Mouse (Mus musculus): ENCODE data around the gene Atxn3. TPM values are rescaled to one million over a fixed set of nuclear protein-coding genes. Genes with fewer than 3 reads are reported as not detected.
A peak's percentile ranks its signal among the peaks of the same experiment; 100 is the strongest.

Gene Atxn3
- polyA plus RNA-seq (2014; fragmentation: Nextera tagmentation; extraction: Ambion mirVana): 21.2 and 23.5 TPM in 2 replicates

DNA sequence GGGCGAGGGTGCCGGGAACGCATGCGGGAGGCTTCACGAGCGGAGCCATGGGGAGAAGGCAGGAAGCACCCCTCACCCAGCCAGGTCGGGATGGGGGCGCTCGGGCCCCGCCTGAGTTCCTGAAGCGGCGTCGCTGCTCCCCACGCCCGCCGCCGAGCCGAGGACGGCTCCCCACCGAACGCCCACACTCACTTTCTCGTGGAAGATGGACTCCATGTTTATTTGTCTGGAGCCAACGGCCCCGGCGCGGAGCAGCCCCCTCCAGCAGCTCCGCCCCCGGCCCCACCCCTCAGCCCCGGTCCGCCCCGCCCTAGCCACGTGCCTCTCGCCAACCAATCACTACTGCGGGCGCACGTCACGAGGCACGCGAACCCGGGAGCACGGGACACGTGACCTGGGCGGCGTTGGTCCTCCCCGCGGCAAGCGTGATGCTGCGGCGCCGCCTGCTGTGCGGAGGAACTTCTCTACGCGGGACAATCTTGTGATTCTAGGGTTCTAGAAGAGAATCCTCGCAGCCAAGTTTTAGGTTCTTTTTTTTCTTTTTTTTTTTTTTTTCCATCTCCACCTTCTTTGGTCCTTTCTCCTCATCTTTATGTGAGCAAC lies at the start of gene Atxn3:
TSS of gene Atxn3 (minus strand) at position 305 of the 603 bp plus-strand sequence.
- peak; percentile 95 for DNase-seq (ENCODE audit: low spot score)
- H3K9ac ChIP-seq (ENCODE audit: low read depth, low read length): peak within 1 kb of the TSS; percentile 93
- peak within 1 kb of the TSS; percentile 59; the same call in 1 of the 2 replicates for H3K27ac ChIP-seq (ENCODE audit: low read depth, low read length)
- WGBS: under 1% methylated on average over 50 of the region's 54 CpGs
- ATAC-seq (ENCODE audit: low FRiP score): peak; percentile 100
- peak within 1 kb of the TSS; percentile 54 for H3K4me2 ChIP-seq (replicated peaks; ENCODE audit: low read depth, low read length)
- H3K9me3 ChIP-seq (ENCODE audit: control insufficient read depth, low read length): no peaks in the 10 kb centered on the region
- H3K4me3 ChIP-seq (ENCODE audit: low read depth, low read length): peak within 1 kb of the TSS; percentile 86
- H3K4me1 ChIP-seq (replicated peaks; ENCODE audit: control insufficient read depth, insufficient read depth, low read length): no peaks in the 10 kb centered on the region
- no peaks in the 10 kb centered on the region for H3K36me3 ChIP-seq (ENCODE audit: control insufficient read depth, insufficient read depth, low read length)
- no peaks in the 10 kb centered on the region for H3K27me3 ChIP-seq (ENCODE audit: control insufficient read depth, insufficient read depth, low read length)

GRCm38 (mm10) chr12:102000785-102001184 lies 42.7 kb upstream of the Atxn3 start:
- Histone ChIP-seq H3K9me3 (ENCODE audit: control insufficient read depth, low read length) (no peaks in the 10 kb centered on the region), H3K4me3 (ENCODE audit: low read depth, low read length) (no peak overlapping the region), H3K27ac (ENCODE audit: low read depth, low read length) (no peak overlapping the region), H3K9ac (ENCODE audit: low read depth, low read length) (no peak overlapping the region), H3K4me2 (replicated peaks; ENCODE audit: low read depth, low read length) (no peak overlapping the region), H3K27me3 (ENCODE audit: control insufficient read depth, insufficient read depth, low read length) (no peaks in the 10 kb centered on the region), H3K4me1 (replicated peaks; ENCODE audit: control insufficient read depth, insufficient read depth, low read length) (no peaks in the 10 kb centered on the region), H3K36me3 (ENCODE audit: control insufficient read depth, insufficient read depth, low read length) (peaks cover 18% of the 10 kb centered on the region)
- WGBS: 94% methylated on average over 11 of the region's 11 CpGs
- ATAC-seq (ENCODE audit: low FRiP score) (no peak), DNase-seq (ENCODE audit: low spot score) (no peak)

GRCm38 (mm10) chr12:101998929-101999328 lies 40.9 kb upstream of the Atxn3 start:
- Histone ChIP-seq H3K9ac (ENCODE audit: low read depth, low read length) (no peak overlapping the region), H3K36me3 (ENCODE audit: control insufficient read depth, insufficient read depth, low read length) (peaks cover 18% of the 10 kb centered on the region), H3K9me3 (ENCODE audit: control insufficient read depth, low read length) (no peaks in the 10 kb centered on the region), H3K4me1 (replicated peaks; ENCODE audit: control insufficient read depth, insufficient read depth, low read length) (no peaks in the 10 kb centered on the region), H3K4me3 (ENCODE audit: low read depth, low read length) (no peak overlapping the region), H3K27me3 (ENCODE audit: control insufficient read depth, insufficient read depth, low read length) (no peaks in the 10 kb centered on the region), H3K4me2 (replicated peaks; ENCODE audit: low read depth, low read length) (no peak overlapping the region), H3K27ac (ENCODE audit: low read depth, low read length) (no peak overlapping the region)
- no peak for DNase-seq (ENCODE audit: low spot score)
- no peak for ATAC-seq (ENCODE audit: low FRiP score)
- 90% methylated on average over 5 of the region's 5 CpGs for WGBS

GRCm38 (mm10) chr12:101994576-101995467 lies 36.8 kb upstream of the Atxn3 start:
- Histone ChIP-seq H3K27me3 (ENCODE audit: control insufficient read depth, insufficient read depth, low read length) (no peaks in the 10 kb centered on the region), H3K9me3 (ENCODE audit: control insufficient read depth, low read length) (no peaks in the 10 kb centered on the region), H3K4me3 (ENCODE audit: low read depth, low read length) (no peak overlapping the region), H3K36me3 (ENCODE audit: control insufficient read depth, insufficient read depth, low read length) (peaks cover 18% of the 10 kb centered on the region), H3K4me2 (replicated peaks; ENCODE audit: low read depth, low read length) (no peak overlapping the region), H3K9ac (ENCODE audit: low read depth, low read length) (no peak overlapping the region), H3K27ac (ENCODE audit: low read depth, low read length) (no peak overlapping the region), H3K4me1 (replicated peaks; ENCODE audit: control insufficient read depth, insufficient read depth, low read length) (no peaks in the 10 kb centered on the region)
- no peak for ATAC-seq (ENCODE audit: low FRiP score)
- 94% methylated on average over 8 of the region's 8 CpGs for WGBS
- DNase-seq (ENCODE audit: low spot score): no peak

DNA sequence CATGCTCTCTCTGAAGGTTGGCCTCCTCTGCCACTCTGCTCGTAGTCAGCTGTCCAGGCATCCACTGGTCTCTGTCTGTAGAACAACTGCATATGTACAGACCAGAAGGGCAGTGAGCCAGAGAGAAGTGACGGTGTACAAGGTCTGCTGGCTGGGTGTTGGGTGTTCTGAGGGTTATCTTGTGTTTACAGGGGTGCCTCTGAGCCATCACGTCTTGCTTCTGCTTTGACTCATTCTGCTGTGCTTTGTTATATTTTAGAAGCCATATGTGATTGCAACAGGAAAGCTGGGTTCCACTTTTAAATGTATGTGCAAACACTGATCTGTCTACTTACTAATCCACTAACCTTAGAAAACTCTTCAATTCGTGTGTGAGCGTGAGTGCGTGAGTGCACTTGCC lies 29.6 kb upstream of the Atxn3 start:
- ATAC-seq (ENCODE audit: low FRiP score) (no peak), DNase-seq (ENCODE audit: low spot score) (no peak)
- no peak overlapping the region for H3K4me3 ChIP-seq (ENCODE audit: low read depth, low read length)
- H3K9ac ChIP-seq (ENCODE audit: low read depth, low read length): no peak overlapping the region
- H3K9me3 ChIP-seq (ENCODE audit: control insufficient read depth, low read length): no peaks in the 10 kb centered on the region
- WGBS: 94% methylated on average over 6 of the region's 6 CpGs
- no peaks in the 10 kb centered on the region for H3K27me3 ChIP-seq (ENCODE audit: control insufficient read depth, insufficient read depth, low read length)
- no peaks in the 10 kb centered on the region for H3K4me1 ChIP-seq (replicated peaks; ENCODE audit: control insufficient read depth, insufficient read depth, low read length)
- H3K27ac ChIP-seq (ENCODE audit: low read depth, low read length): no peak overlapping the region
- peaks cover 24% of the 10 kb centered on the region for H3K36me3 ChIP-seq (ENCODE audit: control insufficient read depth, insufficient read depth, low read length)
- H3K4me2 ChIP-seq (replicated peaks; ENCODE audit: low read depth, low read length): no peak overlapping the region

DNA sequence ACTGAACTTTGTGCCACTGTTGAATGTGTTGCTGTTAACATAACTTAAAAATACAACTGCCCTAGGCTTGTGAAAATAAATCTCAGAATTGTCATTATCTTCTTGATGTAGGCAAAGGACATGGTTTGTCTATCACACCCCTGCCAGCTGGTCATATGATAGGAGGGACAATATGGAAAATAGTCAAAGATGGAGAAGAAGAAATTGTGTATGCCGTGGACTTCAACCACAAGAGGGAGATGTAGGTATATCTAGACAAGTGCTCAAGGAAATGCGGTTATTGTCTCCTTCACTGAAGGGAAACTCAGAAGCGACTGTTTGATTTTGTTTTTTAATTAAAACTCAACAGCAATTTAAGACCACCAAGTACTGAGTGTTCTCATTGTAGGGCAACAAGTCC lies 27.1 kb upstream of the Atxn3 start:
- no peak overlapping the region for H3K4me2 ChIP-seq (replicated peaks; ENCODE audit: low read depth, low read length)
- DNase-seq (ENCODE audit: low spot score): no peak
- peaks cover 14% of the 10 kb centered on the region for H3K36me3 ChIP-seq (ENCODE audit: control insufficient read depth, insufficient read depth, low read length)
- no peak overlapping the region for H3K9ac ChIP-seq (ENCODE audit: low read depth, low read length)
- no peaks in the 10 kb centered on the region for H3K4me1 ChIP-seq (replicated peaks; ENCODE audit: control insufficient read depth, insufficient read depth, low read length)
- ATAC-seq (ENCODE audit: low FRiP score): no peak
- H3K9me3 ChIP-seq (ENCODE audit: control insufficient read depth, low read length): no peaks in the 10 kb centered on the region
- H3K27ac ChIP-seq (ENCODE audit: low read depth, low read length): no peak overlapping the region
- WGBS: 72% methylated on average over 3 of the region's 3 CpGs
- no peak overlapping the region for H3K4me3 ChIP-seq (ENCODE audit: low read depth, low read length)
- H3K27me3 ChIP-seq (ENCODE audit: control insufficient read depth, insufficient read depth, low read length): no peaks in the 10 kb centered on the region

- H3K27me3 ChIP-seq (ENCODE audit: control insufficient read depth, insufficient read depth, low read length): no peaks in the 10 kb centered on the region
- no peak for DNase-seq (ENCODE audit: low spot score)
- no peak for ATAC-seq (ENCODE audit: low FRiP score)
- no peaks in the 10 kb centered on the region for H3K9me3 ChIP-seq (ENCODE audit: control insufficient read depth, low read length)
- no peak overlapping the region for H3K9ac ChIP-seq (ENCODE audit: low read depth, low read length)
- H3K4me1 ChIP-seq (replicated peaks; ENCODE audit: control insufficient read depth, insufficient read depth, low read length): no peaks in the 10 kb centered on the region
- H3K4me3 ChIP-seq (ENCODE audit: low read depth, low read length): no peak overlapping the region
- 95% methylated on average over 9 of the region's 9 CpGs for WGBS
- H3K4me2 ChIP-seq (replicated peaks; ENCODE audit: low read depth, low read length): no peak overlapping the region
- H3K27ac ChIP-seq (ENCODE audit: low read depth, low read length): no peak overlapping the region
- H3K36me3 ChIP-seq (ENCODE audit: control insufficient read depth, insufficient read depth, low read length): 0 out of 2 replicates have a peak, but pooled peaks cover 7% of the 10 kb centered on the region
Observed at GRCm38 (mm10) chr12:101982977-101983376, 24.9 kb upstream of the Atxn3 start.

- Histone ChIP-seq H3K4me1 (replicated peaks; ENCODE audit: control insufficient read depth, insufficient read depth, low read length) (no peaks in the 10 kb centered on the region; the same call in 1 of the 2 replicates), H3K4me2 (replicated peaks; ENCODE audit: low read depth, low read length) (no peak overlapping the region), H3K4me3 (ENCODE audit: low read depth, low read length) (no peak overlapping the region), H3K27ac (ENCODE audit: low read depth, low read length) (no peak overlapping the region), H3K27me3 (ENCODE audit: control insufficient read depth, insufficient read depth, low read length) (no peaks in the 10 kb centered on the region), H3K9me3 (ENCODE audit: control insufficient read depth, low read length) (no peaks in the 10 kb centered on the region), H3K36me3 (ENCODE audit: control insufficient read depth, insufficient read depth, low read length) (0 out of 2 replicates have a peak, but pooled peaks cover 2% of the 10 kb centered on the region), H3K9ac (ENCODE audit: low read depth, low read length) (no peak overlapping the region)
- 96% methylated on average over 2 of the region's 2 CpGs for WGBS
- DNase-seq (ENCODE audit: low spot score) (no peak), ATAC-seq (ENCODE audit: low FRiP score) (no peak)
Observed at GRCm38 (mm10) chr12:101981559-101981958, 23.5 kb upstream of the Atxn3 start.

Measured in hindbrain, embryonic 11.5 days (tissue).